Comparison of ENCODE assay signal across 15 mouse cellular contexts in the genomic region with DNA sequence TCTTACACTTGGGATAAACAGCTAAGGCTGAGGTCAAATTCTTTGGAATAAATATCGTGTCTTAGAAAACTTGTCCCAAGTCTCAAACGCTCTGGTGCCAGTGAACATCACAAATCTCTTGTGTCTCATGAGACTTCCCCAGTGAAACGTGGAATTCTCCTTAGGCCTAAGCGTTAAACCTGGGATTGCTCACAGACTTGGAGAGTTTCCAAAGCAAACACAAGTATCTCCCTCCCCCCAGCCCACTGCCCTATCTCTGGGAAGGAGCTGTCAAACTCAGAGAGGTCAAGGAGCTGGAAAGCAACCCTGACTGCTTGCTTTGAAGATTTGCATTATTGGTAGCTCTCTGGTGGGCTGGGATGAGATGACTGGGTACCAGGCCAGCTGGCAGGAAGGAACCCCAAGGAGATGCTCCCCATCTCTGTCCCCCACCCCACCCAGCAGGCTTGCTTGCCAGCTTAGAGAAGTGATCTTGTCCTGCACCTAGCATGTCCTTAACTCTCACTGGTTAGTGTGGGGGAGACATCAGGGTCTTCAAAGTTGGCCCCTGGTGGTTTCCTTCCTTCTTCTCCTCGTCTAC.
A peak's percentile ranks its signal among the peaks of the same experiment; 100 is the strongest.
DNase-seq lines count a peak whose midpoint lies in the region; ATAC-seq lines count a peak whose summit lies in the region.
"Had no signal": no experiment of that assay in that cellular context is flagged by ENCODE, and none has a peak within 500 bp of the region (broad histone marks: within the 10 kb centered on the region; RNA-seq: fewer than 3 reads in every experiment).

No protein-coding gene starts in this region.

- peak; percentile 39; the same call in 1 of the 2 replicates for ATAC-seq in intestine, embryonic 15.5 days
- no peak for ATAC-seq in intestine, embryonic 16.5 days
- ATAC-seq: midbrain, embryonic 16.5 days had no signal

- H3K4me2 ChIP-seq in intestine, embryonic 15.5 days (replicated peaks): no peak overlapping the region
- no peak overlapping the region for H3K4me2 ChIP-seq in intestine, embryonic 16.5 days (ENCODE audit: low read depth, low read length)
- H3K4me2 ChIP-seq: liver, embryonic 15.5 days had no signal

- DNase-seq in adrenal gland, postnatal 36 days: peak; percentile 28 to 48
- no peak for DNase-seq in adrenal gland, postnatal 4 days (ENCODE audit: low spot score in 2 of 2)
- peak; percentile 41 for DNase-seq in MN1 (ENCODE audit: low spot score)
- DNase-seq in mesoderm, embryonic 11.5 days (ENCODE audit: low read depth, low spot score): peak; percentile 55
- no peak for DNase-seq in left cerebral cortex, postnatal 25 days (ENCODE audit: low spot score in 2 of 2)
- DNase-seq in spleen, adult 12 weeks (ENCODE audit: low spot score): no peak
- DNase-seq: cerebellum, adult 9-10 months; thymus, postnatal 36 days had no signal

- no peaks in the 10 kb centered on the region for H3K27me3 ChIP-seq in intestine, embryonic 15.5 days (replicated peaks)
- no peaks in the 10 kb centered on the region for H3K27me3 ChIP-seq in intestine, embryonic 16.5 days (replicated peaks; ENCODE audit: control insufficient read depth, insufficient read depth, low read length)
- H3K27me3 ChIP-seq: liver, embryonic 15.5 days had no signal

- H3K4me1 ChIP-seq in intestine, embryonic 15.5 days (replicated peaks): peaks cover 26% of the 10 kb centered on the region
- peaks cover 29% of the 10 kb centered on the region for H3K4me1 ChIP-seq in intestine, embryonic 16.5 days (ENCODE audit: control insufficient read depth, insufficient read depth, low read length)
- H3K4me1 ChIP-seq: liver, embryonic 15.5 days had no signal

- no peak overlapping the region for H3K27ac ChIP-seq in intestine, embryonic 15.5 days
- H3K27ac ChIP-seq in intestine, embryonic 16.5 days (ENCODE audit: low read length): no peak overlapping the region
- H3K27ac ChIP-seq: forebrain, embryonic 10.5 days; liver, embryonic 15.5 days; macrophage had no signal

- no peak overlapping the region for H3K9ac ChIP-seq in intestine, embryonic 15.5 days
- H3K9ac ChIP-seq in intestine, embryonic 16.5 days (ENCODE audit: low read depth, low read length): no peak overlapping the region
- H3K9ac ChIP-seq: liver, embryonic 15.5 days had no signal

- no peaks in the 10 kb centered on the region for H3K9me3 ChIP-seq in intestine, embryonic 15.5 days
- no peaks in the 10 kb centered on the region for H3K9me3 ChIP-seq in intestine, embryonic 16.5 days (ENCODE audit: control insufficient read depth, low read length)
- H3K9me3 ChIP-seq: forebrain, embryonic 10.5 days; G1E; liver, embryonic 15.5 days had no signal

- intact Hi-C loops in left cerebral cortex, postnatal 25 days (cut with DNase I): no loop called here

- H3K4me3 ChIP-seq in intestine, embryonic 15.5 days (replicated peaks): no peak overlapping the region
- H3K4me3 ChIP-seq in intestine, embryonic 16.5 days (ENCODE audit: low read length): no peak overlapping the region
- H3K4me3 ChIP-seq: forebrain, embryonic 10.5 days; liver, embryonic 15.5 days had no signal

- no peaks in the 10 kb centered on the region for H3K36me3 ChIP-seq in intestine, embryonic 15.5 days
- H3K36me3 ChIP-seq in intestine, embryonic 16.5 days (ENCODE audit: control insufficient read depth, insufficient read depth, low read length): no peaks in the 10 kb centered on the region
- H3K36me3 ChIP-seq: forebrain, embryonic 10.5 days; G1E; liver, embryonic 15.5 days had no signal

- WGBS in intestine, embryonic 15.5 days: 17% methylated on average over 5 of the region's 5 CpGs
- 31% methylated on average over 5 of the region's 5 CpGs for WGBS in intestine, embryonic 16.5 days

Comparison
In these comparisons a context has a peak if more than half of its experiments do, and no peak if none do; other contexts are left out.
1. DNase-seq: peak in adrenal gland, postnatal 36 days (2 of 2), MN1 (single experiment) and mesoderm, embryonic 11.5 days (single experiment); none in adrenal gland, postnatal 4 days (0 of 2), left cerebral cortex, postnatal 25 days (0 of 2) and spleen, adult 12 weeks (single experiment).